Mouse (Mus musculus): ENCODE results near the gene Tfr2. TPM values are rescaled to one million over a fixed set of nuclear protein-coding genes. Genes with fewer than 3 reads are reported as not detected.
A peak's percentile ranks its signal among the peaks of the same experiment; 100 is the strongest.
"Not testable (repeated sequence)": the region's sequence is repeated elsewhere in the genome, so short reads cannot be mapped to it uniquely, and the experiment has no call there.

Tfr2 gene
- polyA plus RNA-seq, 1 experiment from 2014 or later, result 0.46 TPM

DNA sequence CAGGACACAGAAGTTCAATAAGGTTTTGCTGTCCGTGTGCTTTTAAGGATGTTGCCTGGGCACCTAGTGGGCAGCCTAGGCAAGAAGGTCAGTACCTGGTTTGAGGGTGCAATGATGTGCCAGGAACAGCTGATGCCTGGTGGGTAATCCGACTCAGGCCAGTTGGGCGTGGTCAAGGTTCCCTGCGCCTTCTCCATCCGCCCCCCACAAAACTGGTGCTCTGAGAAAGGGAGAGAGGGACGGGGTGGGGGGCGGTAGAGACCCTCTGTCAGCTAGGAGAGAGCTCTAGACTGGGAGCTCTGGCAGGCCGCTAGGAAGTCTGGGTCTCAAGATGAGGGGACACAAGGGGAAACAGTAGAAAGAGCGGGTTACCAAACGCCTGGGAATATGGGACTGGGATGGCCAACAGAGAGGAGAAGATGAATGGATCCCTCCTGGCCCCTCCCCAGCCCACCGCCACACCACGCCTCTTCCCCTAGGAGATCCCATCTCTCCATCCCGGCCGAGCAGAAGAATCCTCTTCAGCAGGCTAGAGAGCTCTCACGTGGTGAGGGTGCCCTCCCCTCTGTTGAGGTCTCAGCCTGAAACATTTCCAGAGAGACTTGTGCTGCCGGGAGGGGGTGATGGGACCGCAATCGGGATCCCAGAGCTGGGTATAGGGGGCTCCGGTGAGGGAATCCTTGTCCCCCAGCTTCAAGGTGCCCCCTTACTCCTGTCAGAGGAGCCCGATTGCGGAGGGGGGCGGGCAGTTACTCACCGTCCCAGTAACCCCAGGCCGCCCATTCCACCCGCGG lies 38.4 kb downstream of the Tfr2 start:
- peak overlapping the region; percentile 53 for H3K9ac ChIP-seq (ENCODE audit: low read length)
- H3K36me3 ChIP-seq (ENCODE audit: control insufficient read depth, insufficient read depth, low read length), result no peaks in the 10 kb centered on the region; the same call in 1 of the 2 replicates
- no peaks in the 10 kb centered on the region for H3K27me3 ChIP-seq (ENCODE audit: control insufficient read depth, insufficient read depth, low read depth, low read length)
- H3K4me1 ChIP-seq (replicated peaks; ENCODE audit: control insufficient read depth, insufficient read depth, low read length), result peaks cover 36% of the 10 kb centered on the region
- no peak; the same call in 1 of the 2 replicates for ATAC-seq (ENCODE audit: low read depth)
- 23% methylated on average over 26 of the region's 26 CpGs for WGBS
- H3K4me3 ChIP-seq (ENCODE audit: low read length), result peak overlapping the region; percentile 26
- no peak overlapping the region for H3K27ac ChIP-seq (ENCODE audit: low read length)
- H3K4me2 ChIP-seq (ENCODE audit: low read depth, low read length), result peak overlapping the region; percentile 41
- no peaks in the 10 kb centered on the region for H3K9me3 ChIP-seq (ENCODE audit: control insufficient read depth, low read length)

- H3K27ac ChIP-seq (ENCODE audit: low read length), result no peak overlapping the region
- WGBS, result 19% methylated on average over 23 of the region's 23 CpGs
- H3K4me2 ChIP-seq (ENCODE audit: low read depth, low read length), result peak overlapping the region; percentile 41
- H3K9ac ChIP-seq (ENCODE audit: low read length), result peak overlapping the region; percentile 53
- peaks cover 36% of the 10 kb centered on the region for H3K4me1 ChIP-seq (replicated peaks; ENCODE audit: control insufficient read depth, insufficient read depth, low read length)
- no peaks in the 10 kb centered on the region for H3K9me3 ChIP-seq (ENCODE audit: control insufficient read depth, low read length)
- no peaks in the 10 kb centered on the region; the same call in 1 of the 2 replicates for H3K36me3 ChIP-seq (ENCODE audit: control insufficient read depth, insufficient read depth, low read length)
- no peak for ATAC-seq (ENCODE audit: low read depth)
- peak overlapping the region; percentile 26 for H3K4me3 ChIP-seq (ENCODE audit: low read length)
- no peaks in the 10 kb centered on the region for H3K27me3 ChIP-seq (ENCODE audit: control insufficient read depth, insufficient read depth, low read depth, low read length)
Measured at GRCm38 (mm10) chr5:137608654-137609190, 39.1 kb downstream of the Tfr2 start.

DNA sequence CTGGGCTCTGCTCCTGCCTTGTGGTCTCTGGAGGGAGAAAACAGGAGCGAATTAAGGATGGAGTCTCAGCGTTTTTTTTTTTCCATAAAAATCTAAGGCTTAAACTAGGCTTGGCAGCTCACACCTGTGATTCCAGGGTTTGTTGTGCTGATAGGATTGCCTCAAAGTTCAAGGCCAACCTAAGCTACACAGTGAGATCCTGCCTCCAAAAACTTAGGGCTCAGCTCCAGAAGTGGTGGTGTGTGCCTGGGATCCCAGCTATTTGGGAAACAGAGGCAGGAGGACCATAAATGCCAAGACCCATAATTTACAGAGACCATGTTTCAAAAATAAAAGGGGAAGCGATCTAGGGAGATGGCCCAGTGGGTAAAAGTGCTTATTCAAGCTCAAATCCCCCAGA lies 39.7 kb downstream of the Tfr2 start:
- WGBS, result 68% methylated on average over 3 of the region's 3 CpGs
- H3K36me3 ChIP-seq (ENCODE audit: control insufficient read depth, insufficient read depth, low read length), result no peaks in the 10 kb centered on the region; the same call in 1 of the 2 replicates
- peaks cover 36% of the 10 kb centered on the region for H3K4me1 ChIP-seq (replicated peaks; ENCODE audit: control insufficient read depth, insufficient read depth, low read length)
- H3K9ac ChIP-seq (ENCODE audit: low read length), result peak overlapping the region; percentile 53
- H3K27me3 ChIP-seq (ENCODE audit: control insufficient read depth, insufficient read depth, low read depth, low read length), result no peaks in the 10 kb centered on the region
- no peak for ATAC-seq (ENCODE audit: low read depth)
- H3K27ac ChIP-seq (ENCODE audit: low read length), result no peak overlapping the region
- no peaks in the 10 kb centered on the region for H3K9me3 ChIP-seq (ENCODE audit: control insufficient read depth, low read length)
- peak overlapping the region; percentile 61 for H3K4me2 ChIP-seq (ENCODE audit: low read depth, low read length)
- H3K4me3 ChIP-seq (ENCODE audit: low read length), result no peak overlapping the region; the same call in 1 of the 2 replicates

DNA sequence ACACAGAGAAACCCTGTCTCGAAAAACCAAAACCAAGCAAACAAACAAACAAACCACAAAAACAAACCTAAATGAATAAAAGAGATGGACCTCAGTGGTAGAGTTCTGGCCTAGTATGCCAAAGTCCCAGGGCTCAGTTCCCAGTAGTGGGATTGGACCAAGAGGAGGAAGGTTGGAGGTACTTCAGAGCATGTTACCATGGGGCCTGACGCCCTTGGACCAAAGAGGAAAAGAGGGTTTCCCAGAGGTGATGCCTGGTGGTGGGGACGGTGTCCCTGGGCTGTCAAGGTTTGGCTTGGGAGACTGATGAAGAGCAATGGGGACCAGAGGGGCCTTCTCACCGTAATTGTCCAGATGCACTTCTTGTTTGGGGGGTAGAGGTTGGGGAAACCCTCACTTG lies 40.4 kb downstream of the Tfr2 start:
- H3K27me3 ChIP-seq (ENCODE audit: control insufficient read depth, insufficient read depth, low read depth, low read length), result no peaks in the 10 kb centered on the region
- peaks cover 36% of the 10 kb centered on the region for H3K4me1 ChIP-seq (replicated peaks; ENCODE audit: control insufficient read depth, insufficient read depth, low read length)
- H3K4me3 ChIP-seq (ENCODE audit: low read length), result peak overlapping the region; percentile 48
- peak overlapping the region; percentile 61 for H3K4me2 ChIP-seq (ENCODE audit: low read depth, low read length)
- H3K9me3 ChIP-seq (ENCODE audit: control insufficient read depth, low read length), result no peaks in the 10 kb centered on the region
- peak overlapping the region; percentile 96 for H3K27ac ChIP-seq (ENCODE audit: low read length)
- no peaks in the 10 kb centered on the region; the same call in 1 of the 2 replicates for H3K36me3 ChIP-seq (ENCODE audit: control insufficient read depth, insufficient read depth, low read length)
- 44% methylated on average over 4 of the region's 4 CpGs for WGBS
- peak overlapping the region; percentile 67 for H3K9ac ChIP-seq (ENCODE audit: low read length)
- ATAC-seq (ENCODE audit: low read depth), result 0 out of 2 replicates have a peak, but pooled peaks have one; percentile 0

GRCm38 (mm10) chr5:137610548-137611244 lies 41.1 kb downstream of the Tfr2 start:
- 8% methylated on average over 12 of the region's 12 CpGs for WGBS
- no peaks in the 10 kb centered on the region for H3K27me3 ChIP-seq (ENCODE audit: control insufficient read depth, insufficient read depth, low read depth, low read length)
- ATAC-seq (ENCODE audit: low read depth), result peak; percentile 86

DNA sequence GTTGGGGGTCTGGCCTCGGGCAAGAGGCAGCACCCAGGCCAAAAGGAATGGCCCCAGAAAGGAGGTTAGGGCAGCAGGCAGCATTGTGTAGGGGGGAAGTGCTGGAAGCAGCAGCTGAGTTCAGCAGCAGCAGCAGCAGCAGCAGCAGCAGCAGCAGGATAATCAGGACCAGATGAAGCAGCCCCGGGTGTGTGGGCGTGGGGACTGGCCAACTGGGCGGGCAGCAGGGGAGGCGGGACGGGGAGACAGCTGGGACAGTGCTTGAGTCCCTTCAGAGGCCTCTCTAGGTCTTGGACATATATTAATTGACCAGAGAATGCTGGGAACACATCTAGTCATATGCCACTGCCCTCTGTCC lies 41.6 kb downstream of the Tfr2 start:
- WGBS, result 11% methylated on average over 6 of the region's 6 CpGs
- peak overlapping the region; percentile 48 for H3K4me3 ChIP-seq (ENCODE audit: low read length)
- H3K36me3 ChIP-seq (ENCODE audit: control insufficient read depth, insufficient read depth, low read length), result no peaks in the 10 kb centered on the region; the same call in 1 of the 2 replicates
- no peaks in the 10 kb centered on the region for H3K27me3 ChIP-seq (ENCODE audit: control insufficient read depth, insufficient read depth, low read depth, low read length)
- H3K9ac ChIP-seq (ENCODE audit: low read length), result peak overlapping the region; percentile 67
- H3K4me1 ChIP-seq (replicated peaks; ENCODE audit: control insufficient read depth, insufficient read depth, low read length), result peaks cover 36% of the 10 kb centered on the region
- ATAC-seq (ENCODE audit: low read depth), result peak; percentile 82
- no peaks in the 10 kb centered on the region for H3K9me3 ChIP-seq (ENCODE audit: control insufficient read depth, low read length)
- peak overlapping the region; percentile 61 for H3K4me2 ChIP-seq (ENCODE audit: low read depth, low read length)
- peak overlapping the region; percentile 96 for H3K27ac ChIP-seq (ENCODE audit: low read length)

More at GRCm38 (mm10) chr5:137610548-137611244, 41.1 kb downstream of the Tfr2 start:
- H3K4me1 ChIP-seq (replicated peaks; ENCODE audit: control insufficient read depth, insufficient read depth, low read length), result peaks cover 36% of the 10 kb centered on the region
- H3K9ac ChIP-seq (ENCODE audit: low read length), result peak overlapping the region; percentile 67
- H3K27ac ChIP-seq (ENCODE audit: low read length), result peak overlapping the region; percentile 96
- H3K4me3 ChIP-seq (ENCODE audit: low read length), result peak overlapping the region; percentile 48
- H3K36me3 ChIP-seq (ENCODE audit: control insufficient read depth, insufficient read depth, low read length), result no peaks in the 10 kb centered on the region; the same call in 1 of the 2 replicates
- peak overlapping the region; percentile 61 for H3K4me2 ChIP-seq (ENCODE audit: low read depth, low read length)
- no peaks in the 10 kb centered on the region for H3K9me3 ChIP-seq (ENCODE audit: control insufficient read depth, low read length)

- no peaks in the 10 kb centered on the region for H3K36me3 ChIP-seq (ENCODE audit: control insufficient read depth, insufficient read depth, low read length)
- no peak overlapping the region for H3K4me3 ChIP-seq (ENCODE audit: low read length)
- H3K27me3 ChIP-seq (ENCODE audit: control insufficient read depth, insufficient read depth, low read depth, low read length), result no peaks in the 10 kb centered on the region
- H3K4me2 ChIP-seq (ENCODE audit: low read depth, low read length), result no peak overlapping the region
- no peak for ATAC-seq (ENCODE audit: low read depth)
- H3K9me3 ChIP-seq (ENCODE audit: control insufficient read depth, low read length), result no peaks in the 10 kb centered on the region
- H3K9ac ChIP-seq (ENCODE audit: low read length), result no peak overlapping the region; the same call in 1 of the 2 replicates
- 70% methylated on average over 5 of the region's 5 CpGs for WGBS
- no peak overlapping the region for H3K27ac ChIP-seq (ENCODE audit: low read length)
- H3K4me1 ChIP-seq (replicated peaks; ENCODE audit: control insufficient read depth, insufficient read depth, low read length), result peaks cover 34% of the 10 kb centered on the region
Measured at GRCm38 (mm10) chr5:137613076-137613475, 43.4 kb downstream of the Tfr2 start.

GRCm38 (mm10) chr5:137613550-137613949 lies 43.9 kb downstream of the Tfr2 start, which contains the start of gene Pcolce:
Pcolce (minus strand) TSS chr5:137613784.
- no peaks in the 10 kb centered on the region for H3K36me3 ChIP-seq (ENCODE audit: control insufficient read depth, insufficient read depth, low read length)
- no peak within 1 kb of the TSS for H3K4me2 ChIP-seq (ENCODE audit: low read depth, low read length)
- no peak within 1 kb of the TSS for H3K27ac ChIP-seq (ENCODE audit: low read length)
- no peak within 1 kb of the TSS for H3K4me3 ChIP-seq (ENCODE audit: low read length)
- peak within 1 kb of the TSS; percentile 46 for H3K9ac ChIP-seq (ENCODE audit: low read length)
- 53% methylated on average over 11 of the region's 11 CpGs for WGBS
- peaks cover 29% of the 10 kb centered on the region for H3K4me1 ChIP-seq (replicated peaks; ENCODE audit: control insufficient read depth, insufficient read depth, low read length)
- ATAC-seq (ENCODE audit: low read depth), result no peak
- no peaks in the 10 kb centered on the region for H3K9me3 ChIP-seq (ENCODE audit: control insufficient read depth, low read length)
- no peaks in the 10 kb centered on the region for H3K27me3 ChIP-seq (ENCODE audit: control insufficient read depth, insufficient read depth, low read depth, low read length)

GRCm38 (mm10) chr5:137614921-137615320 lies 45.3 kb downstream of the Tfr2 start:
- ATAC-seq (ENCODE audit: low read depth); H3K9ac ChIP-seq (ENCODE audit: low read length); H3K9me3 ChIP-seq (ENCODE audit: control insufficient read depth, low read length); H3K4me2 ChIP-seq (ENCODE audit: low read depth, low read length); H3K27me3 ChIP-seq (ENCODE audit: control insufficient read depth, insufficient read depth, low read depth, low read length); H3K4me3 ChIP-seq (ENCODE audit: low read length); H3K27ac ChIP-seq (ENCODE audit: low read length); H3K36me3 ChIP-seq (ENCODE audit: control insufficient read depth, insufficient read depth, low read length): not testable (repeated sequence)
- H3K4me1 ChIP-seq (replicated peaks; ENCODE audit: control insufficient read depth, insufficient read depth, low read length), result peaks cover 19% of the 10 kb centered on the region
- 82% methylated on average over 2 of the region's 2 CpGs for WGBS

Measured in lung, embryonic 16.5 days (tissue).